Mouse (Mus musculus): ENCODE data around the gene Gm1113. TPM values are rescaled to one million over a fixed set of nuclear protein-coding genes. Genes with fewer than 3 reads are reported as not detected.

The Gm1113 gene
- polyA plus RNA-seq, 1 experiment: not detected

DNA sequence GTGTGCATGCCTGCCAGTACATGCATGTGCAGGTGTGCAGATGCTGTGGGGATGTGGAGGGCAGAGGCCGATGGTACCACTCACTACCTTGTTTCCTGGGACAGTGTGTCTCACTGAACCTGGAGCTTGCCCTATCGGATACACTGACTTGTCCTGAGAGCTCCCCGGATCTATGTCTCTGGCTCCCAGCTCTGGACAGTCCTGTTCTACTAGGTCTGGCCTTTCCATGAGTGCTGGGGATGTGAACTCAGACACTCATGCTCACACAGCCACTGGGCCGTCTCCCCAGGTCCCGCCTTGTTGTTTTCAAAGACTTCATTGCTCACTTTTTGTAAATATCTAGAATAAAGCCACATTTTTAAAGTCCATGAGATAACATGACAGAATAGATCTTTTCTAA lies 23.0 kb upstream of the Gm1113 start:
- no peak overlapping the region for H3K4me3 ChIP-seq (ENCODE audit: insufficient read depth, low read depth, low read length)
- H3K27ac ChIP-seq (replicated peaks; ENCODE audit: low read depth, low read length): no peak overlapping the region
- H3K4me1 ChIP-seq (ENCODE audit: control insufficient read depth, insufficient read depth, insufficient read length, low read length): no peaks in the 10 kb centered on the region

- Histone ChIP-seq H3K27ac (replicated peaks; ENCODE audit: low read depth, low read length) (no peak overlapping the region), H3K4me3 (ENCODE audit: insufficient read depth, low read depth, low read length) (no peak overlapping the region), H3K4me1 (ENCODE audit: control insufficient read depth, insufficient read depth, insufficient read length, low read length) (no peaks in the 10 kb centered on the region)
Observed at GRCm38 (mm10) chr9:35539001-35539750, 21.1 kb upstream of the Gm1113 start.

DNA sequence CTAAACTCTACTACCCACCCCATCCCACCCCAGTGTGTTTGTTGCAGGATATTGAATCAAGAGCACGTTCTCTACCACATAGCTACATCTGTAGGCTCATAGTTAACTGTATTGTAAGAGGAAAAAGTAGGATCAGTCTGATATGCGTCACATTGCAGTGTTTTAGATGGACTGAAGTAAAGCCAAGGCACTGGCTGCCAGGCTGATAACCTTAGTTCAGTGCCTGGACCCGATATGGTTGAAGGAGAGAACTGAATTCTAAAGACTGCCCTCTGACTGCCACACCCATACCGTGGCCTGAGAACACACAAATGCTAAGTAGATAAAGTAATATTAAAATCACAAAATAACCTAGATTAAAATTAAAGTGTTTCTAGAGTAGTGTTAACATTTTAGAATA lies 17.8 kb upstream of the Gm1113 start:
- H3K4me1 ChIP-seq (ENCODE audit: control insufficient read depth, insufficient read depth, insufficient read length, low read length): no peaks in the 10 kb centered on the region
- H3K27ac ChIP-seq (replicated peaks; ENCODE audit: low read depth, low read length): no peak overlapping the region
- no peak overlapping the region for H3K4me3 ChIP-seq (ENCODE audit: insufficient read depth, low read depth, low read length)

- H3K4me1 ChIP-seq (ENCODE audit: control insufficient read depth, insufficient read depth, insufficient read length, low read length): no peaks in the 10 kb centered on the region
- H3K27ac ChIP-seq (replicated peaks; ENCODE audit: low read depth, low read length): no peak overlapping the region
- H3K4me3 ChIP-seq (ENCODE audit: insufficient read depth, low read depth, low read length): no peak overlapping the region
Observed at GRCm38 (mm10) chr9:35535110-35535509, 17.0 kb upstream of the Gm1113 start.

- Histone ChIP-seq H3K4me1 (ENCODE audit: control insufficient read depth, insufficient read depth, insufficient read length, low read length) (no peaks in the 10 kb centered on the region), H3K27ac (replicated peaks; ENCODE audit: low read depth, low read length) (no peak overlapping the region), H3K4me3 (ENCODE audit: insufficient read depth, low read depth, low read length) (no peak overlapping the region)
Observed at GRCm38 (mm10) chr9:35533266-35533665, 15.2 kb upstream of the Gm1113 start.

DNA sequence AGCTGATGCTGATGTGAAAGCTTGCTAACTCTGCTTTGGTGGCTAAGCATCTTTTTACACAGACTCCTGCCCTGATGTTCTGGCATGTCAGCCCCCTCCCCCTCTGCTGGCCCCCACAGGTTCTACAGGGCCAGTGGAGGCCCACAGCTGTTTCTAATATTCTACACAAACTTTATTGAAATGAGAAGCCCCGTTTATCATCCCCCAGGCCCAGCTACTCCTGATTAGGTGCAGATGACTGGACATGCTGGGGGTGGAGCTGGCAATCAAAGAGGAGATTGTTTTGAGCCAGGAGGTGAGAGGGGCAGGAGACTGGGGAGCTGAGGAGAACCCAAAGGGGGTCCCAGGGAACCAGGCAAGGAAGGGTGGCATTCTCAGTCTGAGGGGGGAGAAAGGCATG lies 11.7 kb upstream of the Gm1113 start:
- Histone ChIP-seq H3K4me3 (ENCODE audit: insufficient read depth, low read depth, low read length) (no peak overlapping the region), H3K4me1 (ENCODE audit: control insufficient read depth, insufficient read depth, insufficient read length, low read length) (no peaks in the 10 kb centered on the region), H3K27ac (replicated peaks; ENCODE audit: low read depth, low read length) (no peak overlapping the region)

- Histone ChIP-seq H3K4me1 (ENCODE audit: control insufficient read depth, insufficient read depth, insufficient read length, low read length) (no peaks in the 10 kb centered on the region), H3K4me3 (ENCODE audit: insufficient read depth, low read depth, low read length) (no peak overlapping the region), H3K27ac (replicated peaks; ENCODE audit: low read depth, low read length) (no peak overlapping the region)
Observed at GRCm38 (mm10) chr9:35529141-35529540, 11.1 kb upstream of the Gm1113 start.

DNA sequence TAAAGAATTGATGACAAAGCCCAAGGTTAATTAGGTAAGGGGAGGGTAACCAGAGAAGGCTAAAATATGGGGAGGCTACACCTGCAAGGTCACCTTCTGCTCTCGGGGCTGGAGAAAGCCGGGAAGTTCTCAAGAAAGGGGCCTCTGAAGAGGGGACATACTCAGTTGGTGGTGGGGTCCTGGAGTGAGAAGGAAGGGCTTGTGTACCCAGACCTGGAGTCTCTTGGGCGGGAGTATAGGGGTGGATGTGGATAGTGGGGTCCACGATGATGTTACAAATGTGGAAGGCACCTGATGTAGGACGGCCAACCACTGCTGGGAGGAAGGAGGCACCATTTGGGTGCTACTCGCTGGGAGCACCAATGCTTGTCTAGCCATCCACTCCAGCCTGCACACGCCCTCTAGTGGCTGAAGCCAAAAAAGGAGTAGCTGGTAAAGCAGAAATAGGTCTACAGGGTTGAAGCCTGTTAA lies 5.9 kb upstream of the Gm1113 start:
- Histone ChIP-seq H3K27ac (replicated peaks; ENCODE audit: low read depth, low read length) (no peak overlapping the region), H3K4me3 (ENCODE audit: insufficient read depth, low read depth, low read length) (no peak overlapping the region), H3K4me1 (ENCODE audit: control insufficient read depth, insufficient read depth, insufficient read length, low read length) (no peaks in the 10 kb centered on the region)

GRCm38 (mm10) chr9:35523541-35523940 lies 5.5 kb upstream of the Gm1113 start:
- H3K27ac ChIP-seq (replicated peaks; ENCODE audit: low read depth, low read length): no peak overlapping the region
- H3K4me3 ChIP-seq (ENCODE audit: insufficient read depth, low read depth, low read length): no peak overlapping the region
- no peaks in the 10 kb centered on the region for H3K4me1 ChIP-seq (ENCODE audit: control insufficient read depth, insufficient read depth, insufficient read length, low read length)

- Histone ChIP-seq H3K4me3 (ENCODE audit: insufficient read depth, low read depth, low read length) (no peak overlapping the region), H3K4me1 (ENCODE audit: control insufficient read depth, insufficient read depth, insufficient read length, low read length) (no peaks in the 10 kb centered on the region), H3K27ac (replicated peaks; ENCODE audit: low read depth, low read length) (no peak overlapping the region)
Observed at GRCm38 (mm10) chr9:35522821-35523515, 4.9 kb upstream of the Gm1113 start.

DNA sequence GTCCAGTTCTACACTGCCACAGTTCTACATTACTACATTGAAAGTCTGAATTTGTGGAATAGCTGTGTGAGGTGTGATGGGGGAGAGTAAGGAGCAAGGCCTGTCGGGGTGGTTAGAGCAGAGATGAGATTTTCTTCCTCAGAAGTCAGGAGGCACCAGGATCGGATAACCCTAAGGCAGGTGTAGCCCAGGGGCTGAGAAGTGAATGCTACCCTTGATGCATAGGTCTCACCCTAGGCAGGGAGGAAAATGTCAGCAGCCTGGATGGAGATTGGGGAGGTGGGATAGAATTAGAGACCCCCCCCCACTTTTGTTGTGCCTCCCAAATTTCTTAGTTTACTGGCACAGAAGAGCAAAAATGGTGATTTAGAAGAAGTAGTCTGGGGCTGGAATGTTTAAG lies 4.2 kb upstream of the Gm1113 start:
- no peak overlapping the region for H3K4me3 ChIP-seq (ENCODE audit: insufficient read depth, low read depth, low read length)
- H3K4me1 ChIP-seq (ENCODE audit: control insufficient read depth, insufficient read depth, insufficient read length, low read length): no peaks in the 10 kb centered on the region
- no peak overlapping the region for H3K27ac ChIP-seq (replicated peaks; ENCODE audit: low read depth, low read length)

GRCm38 (mm10) chr9:35520631-35521348 lies 2.7 kb upstream of the Gm1113 start:
- Histone ChIP-seq H3K27ac (replicated peaks; ENCODE audit: low read depth, low read length) (no peak overlapping the region), H3K4me3 (ENCODE audit: insufficient read depth, low read depth, low read length) (no peak overlapping the region), H3K4me1 (ENCODE audit: control insufficient read depth, insufficient read depth, insufficient read length, low read length) (no peaks in the 10 kb centered on the region)

DNA sequence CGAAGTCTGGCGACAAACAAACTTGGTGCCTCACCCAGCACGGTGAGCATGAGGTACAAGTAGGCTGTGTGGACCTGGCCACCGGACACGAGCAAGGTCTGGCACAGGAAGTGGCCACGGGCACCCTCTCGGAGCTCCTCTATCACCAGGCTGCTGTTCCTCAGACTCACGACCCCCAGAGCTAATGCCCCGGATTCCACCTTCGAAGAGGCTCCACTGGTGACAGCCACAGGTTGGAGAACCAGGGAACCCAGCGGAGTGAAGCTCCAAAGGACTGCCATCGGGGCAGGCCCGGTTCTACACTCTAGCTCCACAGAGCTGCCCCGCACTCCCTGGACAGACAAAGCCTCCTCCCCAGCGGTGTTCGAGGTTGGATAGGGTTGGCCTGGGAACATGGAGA lies 1.4 kb downstream of the Gm1113 start:
- no peaks in the 10 kb centered on the region for H3K4me1 ChIP-seq (ENCODE audit: control insufficient read depth, insufficient read depth, insufficient read length, low read length)
- no peak overlapping the region for H3K4me3 ChIP-seq (ENCODE audit: insufficient read depth, low read depth, low read length)
- H3K27ac ChIP-seq (replicated peaks; ENCODE audit: low read depth, low read length): no peak overlapping the region

DNA sequence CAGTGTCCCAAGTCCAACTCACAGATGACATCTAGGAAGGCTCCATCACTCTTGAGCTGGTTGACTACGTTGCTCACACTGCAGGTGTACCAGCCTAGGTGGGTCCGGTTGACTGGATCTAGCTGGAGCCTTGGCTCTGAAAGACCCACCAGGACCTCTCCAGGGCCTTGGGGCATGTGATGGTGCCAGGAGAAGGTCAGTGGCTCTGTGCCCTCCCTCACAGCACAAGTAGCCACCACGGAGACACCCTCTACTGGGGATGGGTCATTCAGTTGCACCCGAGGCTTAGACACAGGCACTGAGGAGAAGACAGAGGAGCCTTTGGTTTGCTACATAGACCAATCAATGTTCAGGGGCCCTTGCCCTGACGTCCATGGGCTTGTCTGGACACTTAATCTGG lies 1.9 kb downstream of the Gm1113 start:
- no peak overlapping the region for H3K27ac ChIP-seq (replicated peaks; ENCODE audit: low read depth, low read length)
- H3K4me3 ChIP-seq (ENCODE audit: insufficient read depth, low read depth, low read length): no peak overlapping the region
- no peaks in the 10 kb centered on the region for H3K4me1 ChIP-seq (ENCODE audit: control insufficient read depth, insufficient read depth, insufficient read length, low read length)

GRCm38 (mm10) chr9:35513900-35514299 lies 4.2 kb downstream of the Gm1113 start:
- Histone ChIP-seq H3K4me1 (ENCODE audit: control insufficient read depth, insufficient read depth, insufficient read length, low read length) (no peaks in the 10 kb centered on the region), H3K4me3 (ENCODE audit: insufficient read depth, low read depth, low read length) (no peak overlapping the region), H3K27ac (replicated peaks; ENCODE audit: low read depth, low read length) (no peak overlapping the region)

Data from brown adipose tissue, adult 24 weeks (tissue).